Mouse (Mus musculus) stomach, postnatal 0 days (tissue): ENCODE measurements at regions not wholly inside any gene's neighbourhood (a gene's known extent, or its start where the extent isn't known, plus 50 kb on each side); places are given as distances from the start of the nearest gene placed in this dataset.

Experiments
- CTCF ChIP-seq: IDR thresholded peaks from 2 replicates; pipeline ENCODE4 v1.5.1; 2016; ENCODE audit warnings: antibody characterized with exemption, low read depth, mild to moderate bottlenecking, moderate library complexity
- EP300 ChIP-seq: optimal IDR thresholded peaks from 2 replicates; pipeline ENCODE3; 2016; ENCODE audit warnings: antibody characterized with exemption

DNA sequence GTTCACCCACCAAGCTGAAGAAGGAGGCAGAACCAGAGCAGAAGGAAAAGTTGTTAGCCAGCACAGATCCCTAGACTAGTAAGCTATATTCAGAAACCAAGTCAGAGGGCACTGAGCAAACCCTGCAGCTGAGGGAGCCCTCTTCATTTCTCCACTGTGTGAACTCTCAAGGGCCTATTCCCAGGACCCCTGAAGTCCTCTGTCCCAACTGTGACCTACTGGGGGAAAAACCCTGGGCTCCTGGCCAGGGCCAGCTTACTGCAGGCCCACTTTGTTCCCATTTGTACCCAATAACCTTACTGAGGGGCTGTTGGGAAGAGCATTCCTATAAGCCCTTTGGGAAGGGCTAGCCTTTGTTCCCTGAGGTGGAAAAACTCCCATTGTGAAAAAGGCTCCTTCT lies 174.7 kb upstream of the Camk1g start:
- TF ChIP-seq CTCF (no peak), EP300 (no peak)
